Mouse (Mus musculus): Measurements from ENCODE around the gene Dnajc3.

The Dnajc3 gene

DNA sequence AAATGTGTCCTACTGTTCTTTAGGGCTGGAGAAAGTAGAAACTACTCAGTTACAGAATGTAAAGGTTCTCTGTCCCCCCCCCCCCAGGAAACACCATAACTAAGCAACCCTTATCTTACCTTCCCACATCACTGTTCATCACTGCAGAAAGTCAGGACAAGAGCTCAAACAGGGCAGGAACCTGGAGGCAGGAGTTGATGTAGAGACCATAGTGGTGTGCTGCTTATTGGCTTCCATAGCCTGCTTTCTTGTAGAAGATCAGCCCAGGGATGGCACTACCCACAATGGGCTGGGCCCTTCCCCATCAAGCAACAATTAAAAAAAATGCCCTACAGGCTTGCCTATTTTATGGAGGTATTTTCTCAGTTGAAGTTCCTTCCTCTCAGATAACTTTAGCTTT lies 45.6 kb downstream of the Dnajc3 start:
- no peak for DNase-seq (ENCODE audit: low spot score in 2 of 2)

DNA sequence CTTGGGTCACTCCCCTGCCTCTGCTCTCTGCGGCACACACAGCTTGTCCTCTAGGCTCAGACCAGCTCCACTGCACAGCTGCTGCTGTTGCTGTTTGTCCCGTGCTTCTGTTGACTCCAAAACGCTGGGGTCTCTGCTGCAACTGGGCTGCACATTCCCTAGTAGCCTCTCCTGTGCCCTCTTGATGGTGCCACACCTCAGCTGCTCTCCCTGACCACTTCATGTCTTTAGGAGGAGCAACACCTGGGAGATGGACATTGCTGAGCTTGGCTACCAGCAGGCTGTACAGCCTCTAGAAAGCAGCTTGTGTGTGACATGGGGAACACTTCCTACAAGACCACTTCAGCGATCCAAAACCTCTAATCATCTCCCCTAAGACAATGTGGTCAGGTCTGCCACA lies 46.4 kb downstream of the Dnajc3 start:
- DNase-seq (ENCODE audit: low spot score in 2 of 2) = no peak

DNA sequence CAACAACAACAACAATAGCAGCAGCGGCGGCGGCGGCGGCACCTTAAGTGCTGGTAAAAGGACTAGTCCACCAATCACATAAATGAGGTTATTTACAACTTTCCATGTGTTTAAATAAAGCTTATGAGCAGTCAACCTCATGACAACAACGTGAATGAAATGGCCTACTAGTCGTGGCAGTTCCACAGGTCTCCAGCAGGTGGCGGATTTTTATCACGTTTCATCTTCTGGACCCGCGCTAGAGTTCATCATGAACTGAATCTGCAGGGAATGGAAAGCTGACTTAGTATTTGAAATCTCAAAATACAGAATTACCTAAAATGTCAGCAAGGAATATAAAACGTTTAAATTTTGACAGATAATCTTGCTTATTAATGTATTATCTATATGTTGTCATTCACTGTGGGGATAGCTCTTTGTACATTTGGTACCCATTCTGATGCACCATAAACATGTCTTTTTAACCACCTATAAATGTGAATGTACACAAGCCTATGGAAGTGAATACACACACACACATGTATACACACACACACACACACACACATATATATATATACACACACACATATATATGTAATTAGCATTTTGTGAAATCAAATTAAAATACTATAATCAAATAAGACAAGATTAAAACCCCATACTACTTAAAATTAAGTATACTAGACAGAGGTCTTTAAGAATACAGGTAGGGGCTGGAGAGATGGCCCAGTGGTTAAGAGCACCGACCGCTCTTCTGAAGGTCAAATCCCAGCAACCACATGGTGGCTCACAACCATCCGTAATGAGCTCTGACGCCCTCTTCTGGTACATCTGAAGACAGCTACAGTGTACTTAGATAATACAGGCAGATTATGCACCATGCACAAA lies 49.1 kb downstream of the Dnajc3 start:
- DNase-seq (ENCODE audit: low spot score in 2 of 2) = peak; percentile 61 to 86

DNA sequence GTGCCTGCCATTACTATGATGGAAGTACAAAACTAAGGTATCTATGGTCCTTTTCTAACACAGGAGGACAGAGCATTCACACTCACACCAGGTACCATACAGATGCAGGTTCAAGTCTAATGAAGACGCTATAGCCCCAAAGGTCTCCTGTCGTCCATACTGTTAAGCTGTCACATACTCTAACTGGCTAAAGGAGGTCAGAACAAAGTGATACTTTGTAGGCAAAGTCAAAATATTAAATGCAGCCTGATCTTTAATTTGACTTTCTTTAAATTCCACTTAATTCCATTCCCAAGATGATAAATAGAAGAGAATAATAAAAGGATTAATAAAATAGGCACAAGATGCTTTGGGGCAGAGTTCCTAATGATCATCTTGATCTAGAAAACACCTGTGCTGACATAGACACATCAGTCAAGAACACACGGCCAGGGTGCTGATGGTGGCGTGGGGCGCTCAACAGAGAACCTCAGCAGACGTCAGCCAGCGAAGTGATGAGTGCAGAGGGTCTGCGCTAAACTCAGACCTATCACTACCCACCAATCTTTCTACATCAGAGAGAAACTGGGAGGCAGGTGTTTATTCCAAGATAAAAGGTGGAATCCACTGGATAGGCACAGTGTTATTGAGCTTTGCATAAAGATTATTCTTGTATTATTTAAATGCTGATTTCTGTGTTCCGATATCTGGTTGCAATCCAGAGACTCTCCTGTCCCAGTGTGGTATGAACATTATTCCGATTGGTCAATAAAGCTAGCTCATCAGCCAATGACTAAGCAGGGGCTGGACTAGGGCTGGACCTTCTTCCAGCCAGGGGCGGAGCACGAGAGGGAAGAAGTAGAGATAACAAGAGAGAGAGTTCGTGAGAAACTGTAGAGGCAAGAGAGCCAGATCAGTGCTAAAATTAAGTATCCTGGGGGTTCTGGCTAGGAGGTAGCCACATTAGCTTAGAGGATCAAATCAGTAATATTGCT lies 50.0 kb downstream of the Dnajc3 start:
- DNase-seq (ENCODE audit: low spot score in 2 of 2) = peak in 1 of 2 experiments; percentile 35

DNA sequence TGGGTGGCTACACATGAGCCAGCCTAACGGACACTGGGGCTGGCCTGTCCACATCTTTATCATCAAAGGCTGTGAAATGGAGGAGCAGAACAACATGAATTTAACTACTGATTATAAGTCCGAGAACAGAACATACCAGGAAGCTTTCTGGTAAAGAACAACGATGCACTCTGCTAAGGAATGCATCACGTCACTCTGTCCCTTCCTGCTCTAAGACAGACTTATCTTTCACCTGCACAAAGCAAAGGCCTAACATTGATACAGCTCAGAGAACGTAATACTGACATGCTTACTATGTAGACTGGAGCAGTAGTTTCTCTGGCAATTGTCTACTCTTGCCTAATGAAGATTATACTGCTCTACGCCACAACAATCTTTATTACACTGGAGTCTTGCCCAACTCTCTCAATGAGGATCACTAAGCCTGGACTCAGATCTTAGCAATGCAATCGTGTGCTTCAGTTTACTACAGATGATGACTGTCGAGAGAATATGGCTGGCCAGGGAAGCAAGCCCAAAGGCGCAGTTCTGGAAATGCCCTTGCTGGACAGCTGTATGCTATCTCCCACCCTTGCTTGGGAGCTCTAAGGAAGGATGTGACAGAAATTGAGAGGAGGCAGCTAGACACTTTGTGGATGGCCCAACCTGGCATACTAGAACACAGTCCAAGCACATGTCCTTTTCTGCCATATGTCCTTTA lies 57.6 kb downstream of the Dnajc3 start:
- DNase-seq (ENCODE audit: low spot score in 2 of 2) = no peak

DNA sequence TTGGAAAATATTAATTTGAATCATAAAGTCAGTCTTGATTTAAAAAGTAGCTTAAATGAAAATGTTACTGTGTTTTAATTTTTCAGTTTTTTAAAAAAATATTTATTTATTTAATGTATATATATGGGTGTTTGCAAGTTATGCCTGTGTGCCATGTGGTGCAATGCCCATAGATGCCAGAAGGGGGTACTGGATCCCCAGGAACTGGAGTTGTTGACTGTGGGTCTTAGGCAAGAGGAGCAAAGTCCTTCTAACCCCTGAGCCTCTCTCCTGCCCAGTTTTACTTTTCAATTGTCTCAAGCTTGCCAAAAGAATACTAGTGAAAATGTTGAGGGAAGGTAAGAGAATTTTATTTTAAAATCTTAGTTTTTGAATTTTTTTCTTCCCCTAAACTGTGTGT lies 65.5 kb downstream of the Dnajc3 start:
- DNase-seq (ENCODE audit: low spot score in 2 of 2) = no peak

DNA sequence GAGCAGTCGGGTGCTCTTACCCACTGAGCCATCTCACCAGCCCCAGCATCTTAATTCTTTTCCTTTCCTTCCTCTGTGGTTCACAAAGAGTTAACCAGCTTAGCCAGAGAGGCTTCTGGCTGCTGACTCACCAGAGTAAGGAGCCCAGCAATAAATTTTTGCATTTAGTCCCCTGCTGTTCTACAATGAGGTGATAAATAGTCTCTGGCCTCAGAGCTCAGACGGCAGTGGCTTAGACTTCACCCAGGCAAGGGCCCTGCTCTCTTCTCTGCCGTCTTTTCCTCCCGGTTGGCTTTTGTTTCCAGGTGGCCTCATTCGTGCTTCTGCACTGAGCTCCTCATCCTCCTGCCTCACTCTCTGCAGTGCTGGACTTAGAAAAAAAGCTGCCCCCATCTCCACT lies 68.1 kb downstream of the Dnajc3 start:
- DNase-seq (ENCODE audit: low spot score in 2 of 2) = no peak

DNA sequence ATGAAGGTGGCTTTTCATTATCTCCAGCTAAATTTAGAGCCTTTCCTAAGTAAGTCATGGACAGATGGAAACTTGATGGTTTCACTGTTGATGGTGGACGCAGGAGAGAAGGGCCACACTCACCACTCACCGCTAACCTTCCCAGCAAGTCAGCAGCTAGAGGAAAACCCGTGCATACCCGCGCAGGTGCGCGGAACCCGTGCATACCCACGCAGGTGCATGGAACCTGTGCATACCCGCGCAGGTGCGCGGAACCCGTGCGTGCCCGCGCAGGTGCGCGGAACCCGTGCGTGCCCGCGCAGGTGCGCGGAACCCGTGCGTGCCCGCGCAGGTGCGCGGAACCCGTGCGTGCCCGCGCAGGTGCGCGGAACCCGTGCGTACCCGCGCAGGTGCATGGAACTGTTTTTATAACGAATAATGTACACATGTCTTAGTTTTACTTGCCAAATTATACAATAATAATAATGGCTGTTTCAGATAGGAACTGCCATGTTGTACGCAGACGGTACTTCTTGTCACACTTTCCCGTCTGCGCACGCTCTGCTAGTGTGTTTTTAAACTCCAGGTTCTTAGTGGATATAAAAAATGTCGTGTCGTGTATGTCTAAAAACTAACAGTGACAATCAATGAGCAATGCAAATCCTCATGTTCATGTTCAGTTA lies 68.8 kb downstream of the Dnajc3 start:
- no peak for DNase-seq (ENCODE audit: low spot score in 2 of 2)

DNA sequence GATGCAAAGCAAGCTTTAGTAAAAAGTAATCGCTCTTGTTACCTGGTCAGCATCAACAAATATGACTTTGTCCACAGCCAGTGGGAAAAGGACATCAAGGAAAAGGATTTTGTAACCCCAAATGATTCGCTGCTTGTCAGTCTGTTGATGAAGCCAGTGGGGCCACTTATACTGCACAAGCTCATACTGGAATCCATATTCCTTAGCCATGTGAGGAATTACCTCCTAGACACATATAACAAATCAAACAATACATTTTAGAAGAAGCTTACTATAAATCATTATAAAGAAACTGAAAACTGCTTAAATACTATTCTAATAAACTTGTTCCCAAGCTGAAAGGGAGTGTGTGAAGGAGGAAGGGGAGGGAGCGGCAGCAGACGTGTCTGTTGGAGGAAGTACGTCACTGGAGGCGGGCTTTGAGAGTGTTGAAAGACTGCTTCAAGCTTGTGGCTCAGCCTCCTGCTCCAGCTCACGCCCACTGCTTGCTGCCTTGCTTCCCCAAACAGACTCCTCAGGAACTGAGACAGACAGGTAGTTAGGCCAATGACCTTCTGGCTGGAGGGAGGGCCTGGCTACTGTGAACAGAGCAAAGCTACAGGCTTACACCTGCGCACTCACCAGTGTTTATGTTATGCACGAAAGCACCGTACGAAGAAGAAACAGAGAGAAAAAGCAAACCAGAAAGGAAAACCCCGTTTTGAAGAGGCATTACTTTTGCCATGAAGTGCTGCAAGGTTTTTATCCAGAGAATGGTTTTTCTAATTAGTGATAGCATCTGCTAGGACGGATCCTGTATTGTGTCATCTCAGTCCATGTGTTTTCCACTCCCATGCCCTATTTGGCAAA lies 69.6 kb downstream of the Dnajc3 start:
- DNase-seq (ENCODE audit: low spot score in 2 of 2) = peak; percentile 92 to 93

DNA sequence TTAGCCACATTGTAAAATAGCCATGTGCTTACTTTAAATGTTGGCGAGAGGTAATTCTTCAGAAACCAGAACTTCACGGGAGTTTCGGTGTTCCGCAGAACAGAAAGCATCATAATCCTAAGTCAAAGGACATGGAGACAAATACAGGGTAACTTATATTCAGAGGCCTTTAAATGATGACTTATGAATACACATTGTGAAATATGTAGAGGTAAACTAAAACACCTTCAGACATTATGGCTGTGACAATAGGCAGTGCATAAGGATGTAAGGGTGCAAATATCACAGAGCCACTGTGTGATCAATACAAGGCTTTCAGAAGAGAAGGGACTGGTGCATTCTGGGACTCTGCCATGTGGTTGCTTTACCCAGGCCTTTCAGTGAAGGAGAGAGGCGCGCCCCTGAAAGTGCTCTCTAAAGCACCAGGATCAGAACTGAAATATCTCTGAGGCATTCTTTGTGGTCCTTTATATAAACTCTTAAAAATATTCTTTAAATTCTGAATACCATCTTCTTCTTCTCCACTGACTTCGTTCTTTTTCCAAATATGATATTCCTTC lies 70.3 kb downstream of the Dnajc3 start:
- DNase-seq (ENCODE audit: low spot score in 2 of 2) = no peak

DNA sequence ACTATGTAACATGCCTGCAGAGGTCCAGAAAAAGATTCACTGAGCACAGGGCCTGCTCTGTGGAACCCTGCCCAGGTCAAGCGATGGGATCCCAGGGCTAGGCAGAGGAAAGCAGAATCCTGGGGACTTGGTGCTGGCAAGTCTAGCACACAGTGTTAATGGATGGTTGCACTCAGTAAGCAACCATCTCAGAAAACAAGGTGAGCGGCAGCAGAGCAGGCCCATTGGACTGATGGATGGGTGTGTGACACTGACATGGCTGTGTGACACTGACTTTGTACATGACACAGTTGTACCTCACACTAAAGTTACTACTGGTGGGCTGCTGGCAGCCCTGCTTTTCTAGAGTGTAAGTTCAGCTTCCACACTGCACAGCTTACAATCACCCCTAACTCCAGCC lies 71.8 kb downstream of the Dnajc3 start:
- no peak for DNase-seq (ENCODE audit: low spot score in 2 of 2)

DNA sequence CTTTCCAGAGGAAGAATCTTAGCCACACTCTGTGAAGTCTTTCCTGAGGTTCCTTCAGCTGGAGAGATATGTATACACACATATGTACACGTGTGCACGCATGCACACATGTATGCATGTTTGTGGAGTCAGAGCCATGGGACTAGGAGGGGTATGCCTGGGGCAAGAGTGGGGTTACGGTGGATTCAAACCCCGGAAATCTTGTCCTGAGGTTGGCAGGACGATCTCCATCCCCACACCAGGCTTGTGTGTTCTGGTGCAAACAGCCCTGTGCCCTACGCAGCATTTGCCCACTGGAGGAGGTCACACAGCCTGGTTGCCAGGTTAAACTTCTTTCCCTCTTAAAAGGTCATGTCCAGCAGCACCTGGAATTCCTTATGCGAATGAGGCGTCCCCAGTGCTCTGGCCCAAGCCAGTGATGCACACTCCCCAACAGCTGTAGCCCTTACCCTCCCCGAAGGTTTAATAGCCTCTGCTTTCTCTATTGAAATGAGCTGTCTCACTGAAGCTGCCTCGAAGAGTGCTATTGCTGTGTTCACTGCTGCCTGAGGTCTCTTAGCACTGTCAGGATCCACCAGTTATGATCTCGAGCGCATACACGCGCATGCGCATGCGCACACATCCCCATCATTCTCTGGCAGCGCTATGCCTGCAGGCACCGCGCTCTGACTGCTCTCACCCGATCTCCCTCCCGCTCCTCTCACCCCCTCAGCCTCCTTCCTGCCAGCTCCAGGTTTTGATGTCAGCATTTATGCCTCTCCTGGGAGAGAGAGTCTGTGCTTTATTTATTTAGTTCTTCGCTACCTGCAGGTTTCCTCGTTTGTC lies 75.0 kb downstream of the Dnajc3 start:
- peak in 1 of 2 experiments; percentile 25 for DNase-seq (ENCODE audit: low spot score in 2 of 2)

DNA sequence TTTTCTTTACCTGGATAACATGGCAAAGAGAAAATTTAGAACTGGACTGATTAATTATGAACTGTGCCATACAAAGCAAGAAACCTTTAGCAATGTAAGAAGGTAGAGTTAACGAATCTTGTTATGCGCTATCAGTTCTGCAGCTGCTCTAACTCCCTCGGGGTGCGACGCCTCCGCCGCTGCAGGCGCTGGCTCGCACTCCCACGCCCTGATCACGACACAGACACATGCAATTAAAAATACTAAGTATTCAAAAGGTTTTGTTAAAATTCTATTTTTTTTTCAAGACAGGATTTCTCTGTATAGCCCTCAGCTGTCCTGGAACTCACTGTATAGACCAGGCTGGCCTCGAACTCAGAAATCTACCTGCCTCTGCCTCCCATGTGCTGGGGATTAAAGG lies 75.8 kb downstream of the Dnajc3 start:
- no peak for DNase-seq (ENCODE audit: low spot score in 2 of 2)

DNA sequence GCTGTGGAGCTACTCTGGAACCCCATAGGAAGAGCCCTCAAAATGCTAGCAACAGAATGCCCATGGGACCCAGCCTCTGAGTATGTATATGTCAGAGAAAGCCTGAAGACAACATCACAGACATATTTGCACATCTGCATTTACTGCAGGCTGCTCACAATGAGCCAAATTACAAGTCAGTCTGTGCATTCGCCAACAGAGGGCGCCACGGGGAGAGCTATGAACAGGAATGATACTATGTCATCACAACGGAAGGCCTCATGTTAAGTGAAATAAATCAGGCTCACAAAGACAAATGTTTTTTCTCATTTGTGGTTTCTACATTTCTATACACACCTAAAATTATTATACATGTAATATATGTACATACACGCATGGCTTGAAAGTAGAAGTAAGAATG lies 88.1 kb downstream of the Dnajc3 start:
- peak in 1 of 2 experiments; percentile 71 for DNase-seq (ENCODE audit: low spot score in 2 of 2)

DNA sequence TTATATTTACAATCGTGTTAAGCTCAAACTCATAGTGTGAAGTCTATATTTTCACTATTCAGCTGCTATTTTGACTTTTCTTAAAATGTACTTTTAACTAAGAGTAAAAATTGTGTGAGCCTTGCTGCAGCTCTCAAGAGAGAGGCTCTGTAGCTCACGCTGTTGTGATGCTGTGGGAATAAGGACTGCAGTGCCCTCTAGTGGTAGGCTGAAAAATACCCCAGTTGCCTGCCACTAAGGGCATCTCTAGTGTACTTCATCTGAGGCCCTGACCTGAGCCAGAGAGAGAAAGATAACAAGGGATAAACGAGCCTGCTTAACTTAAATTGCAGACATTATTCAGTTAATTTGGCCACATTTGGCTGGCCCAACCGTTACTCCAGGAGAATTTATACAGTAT lies 89.4 kb downstream of the Dnajc3 start:
- peak; percentile 47 to 78 for DNase-seq (ENCODE audit: low spot score in 2 of 2)

DNA sequence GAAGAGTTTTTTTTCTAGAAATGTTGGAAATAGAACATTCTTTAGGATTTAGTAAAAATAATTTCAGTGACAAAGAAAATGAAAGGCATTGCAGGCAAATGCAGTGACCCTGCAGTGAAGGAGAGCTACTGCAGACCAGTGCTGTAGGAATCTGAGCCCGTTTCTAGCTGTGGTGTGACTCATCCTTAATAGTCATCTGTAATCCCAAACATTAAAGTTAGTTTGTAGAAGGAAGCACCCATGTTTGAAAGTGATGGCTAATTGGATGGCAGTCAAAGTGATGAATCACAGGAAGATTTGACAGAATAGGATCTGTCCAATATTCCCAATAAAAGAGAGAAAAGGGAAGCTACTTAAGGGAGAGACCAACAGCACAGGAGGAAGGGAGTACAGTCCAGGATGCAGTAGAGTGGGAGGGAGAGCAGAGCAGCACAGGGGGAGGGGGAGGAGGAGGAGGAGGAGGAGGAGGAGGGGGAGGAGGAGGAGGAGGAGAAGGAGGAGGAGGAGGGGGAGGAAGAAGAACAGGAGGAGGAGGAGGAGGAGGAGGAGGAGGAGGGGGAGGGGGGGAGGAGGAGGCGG lies 90.0 kb downstream of the Dnajc3 start:
- no peak for DNase-seq (ENCODE audit: low spot score in 2 of 2)
